Mouse (Mus musculus) G1E (cell line): ENCODE measurements at regions not wholly inside any gene's neighbourhood (a gene's known extent, or its start where the extent isn't known, plus 50 kb on each side); places are given as distances from the start of the nearest gene placed in this dataset.

ENCODE experiments used
- ATAC-seq: 2 replicates; pipeline ENCODE4 v1.8.0; 2016; ENCODE audit warnings: mild to moderate bottlenecking; ENCODE audit not compliant: insufficient number of reproducible peaks, poor library complexity, low FRiP score, severe bottlenecking; ENCODE audit errors: extremely low read depth
- DNase-seq: peaks from one replicate; pipeline ENCODE4 v3.0.0; 2012; ENCODE audit warnings: low spot score
- H3K27me3 ChIP-seq: 2 replicates; pipeline ENCODE4 v1.6.1; 2012; ENCODE audit warnings: mild to moderate bottlenecking, low read length, inconsistent platforms; ENCODE audit not compliant: insufficient read depth
- H3K36me3 ChIP-seq: replicated peaks from 2 replicates; pipeline ENCODE3; 2012; ENCODE audit warnings: mild to moderate bottlenecking, inconsistent platforms
- H3K4me1 ChIP-seq: 2 replicates; pipeline ENCODE4 v1.6.1; 2012; ENCODE audit warnings: low read depth, low read length, inconsistent platforms, mixed read lengths; ENCODE audit not compliant: insufficient read depth
- H3K4me3 ChIP-seq: 2 replicates; pipeline ENCODE4 v1.5.1; 2012; ENCODE audit warnings: low read depth, mild to moderate bottlenecking, inconsistent platforms, low read length, moderate library complexity, mixed read lengths
- H3K9me3 ChIP-seq: replicated peaks from 2 replicates; pipeline ENCODE4 v1.6.1; 2012; ENCODE audit warnings: inconsistent platforms
- CTCF ChIP-seq: IDR thresholded peaks from 2 replicates; pipeline ENCODE4 v1.5.1; 2012; ENCODE audit warnings: low read depth, low read length, inconsistent platforms, mixed read lengths
- GATA1 ChIP-seq: IDR thresholded peaks from 2 replicates; pipeline ENCODE4 v1.6.1; 2012; ENCODE audit warnings: borderline replicate concordance, low read length, inconsistent platforms, mixed read lengths
- GATA2 ChIP-seq: IDR thresholded peaks from 2 replicates; pipeline ENCODE4 v1.6.1; 2012; ENCODE audit warnings: low read depth, low read length, inconsistent platforms, borderline replicate concordance
- POLR2AphosphoS5 ChIP-seq: IDR thresholded peaks from 2 replicates; pipeline ENCODE4 v1.6.1; 2012; ENCODE audit warnings: low read depth, low read length, inconsistent platforms; ENCODE audit not compliant: insufficient replicate concordance
- TAL1 ChIP-seq: conservative IDR thresholded peaks from 2 replicates; pipeline ENCODE4 v1.6.1; 2012; ENCODE audit warnings: low read depth, low read length, inconsistent platforms, mixed read lengths

DNA sequence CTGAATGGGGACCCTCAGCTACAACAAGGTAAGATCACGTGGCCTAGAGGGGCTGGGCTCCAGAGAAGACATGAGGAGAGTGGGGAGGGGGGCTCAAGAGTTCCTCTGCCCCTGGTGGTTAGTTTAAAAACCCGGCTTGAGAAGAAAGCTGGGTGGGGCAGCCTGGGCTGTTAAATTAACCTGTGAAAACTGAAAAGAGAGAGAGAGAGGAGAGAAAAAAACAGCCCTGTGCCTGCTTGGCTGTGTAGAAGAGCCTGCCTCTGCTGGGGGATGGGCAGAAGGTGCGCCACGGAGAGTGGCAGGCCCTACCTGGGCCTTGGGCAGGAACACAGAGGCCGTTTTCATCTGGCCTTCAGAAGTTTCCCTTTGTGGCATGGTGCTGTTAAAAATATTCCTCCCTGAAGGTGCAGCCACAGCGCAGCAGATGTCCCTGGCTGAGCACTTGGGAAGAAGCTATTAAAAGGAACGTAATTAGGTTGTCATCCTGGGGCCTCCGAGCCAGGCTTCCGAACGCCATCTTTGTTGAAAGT lies 75.0 kb upstream of the Calm2 start:
- Histone ChIP-seq H3K9me3 (no peaks in the 10 kb centered on the region), H3K4me3 (no peak overlapping the region), H3K36me3 (no peaks in the 10 kb centered on the region), H3K27me3 (peaks cover 44% of the 10 kb centered on the region), H3K4me1 (peaks cover 16% of the 10 kb centered on the region)
- ATAC-seq (no peak), DNase-seq (no peak)
- TF ChIP-seq POLR2AphosphoS5 = no peak
- TF ChIP-seq GATA2 = no peak
- no peak for TF ChIP-seq CTCF
- no peak for TF ChIP-seq TAL1
- no peak for TF ChIP-seq GATA1

DNA sequence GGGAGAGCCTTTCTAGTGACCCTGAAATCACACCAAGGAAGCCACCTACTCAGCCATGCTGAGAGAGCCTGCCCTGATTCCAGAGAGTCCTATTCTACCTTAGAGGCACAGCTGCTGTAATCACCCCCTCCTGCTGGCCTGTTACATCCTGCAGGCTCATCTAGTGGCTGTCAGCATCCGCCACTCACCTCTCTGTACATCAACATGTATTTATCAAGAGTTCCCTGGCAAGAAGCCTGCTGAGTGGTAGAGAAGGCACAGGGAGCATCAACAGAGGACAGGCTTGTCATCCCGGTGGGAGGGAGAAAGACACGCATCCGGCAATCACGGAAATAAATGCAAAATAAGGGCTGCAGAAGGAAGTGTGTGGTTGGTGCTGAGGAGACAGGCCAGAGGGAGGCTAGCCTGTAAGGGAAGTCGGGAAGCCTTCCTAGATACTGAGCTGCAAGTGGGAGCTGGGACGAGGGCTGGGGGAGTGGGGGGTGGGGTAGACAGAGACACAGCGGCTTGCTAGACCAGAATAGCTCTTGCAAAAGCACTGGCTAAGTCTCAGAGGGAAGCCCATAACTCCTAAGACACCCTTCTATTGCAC lies 75.9 kb upstream of the Calm2 start:
- no peaks in the 10 kb centered on the region for H3K36me3 ChIP-seq

DNA sequence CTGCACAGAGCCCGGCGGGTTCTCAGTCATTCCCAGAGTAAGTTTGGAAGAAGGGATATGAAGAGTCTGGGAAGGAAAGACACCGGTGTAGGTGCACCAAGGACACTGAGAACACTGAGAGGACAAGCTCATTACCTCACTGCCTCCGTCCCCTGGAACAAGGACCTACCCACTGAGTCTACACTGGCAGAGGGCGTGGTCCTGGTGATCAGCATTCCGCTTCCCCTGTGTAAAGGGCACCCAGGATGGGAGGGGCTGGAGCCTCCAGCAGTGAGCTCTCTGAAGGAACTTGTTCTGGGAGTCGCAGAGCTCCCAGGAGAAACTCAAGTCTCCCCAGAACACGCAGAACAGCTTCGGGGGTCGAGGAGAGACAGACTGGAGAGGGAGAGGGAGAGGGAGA lies 76.9 kb upstream of the Calm2 start:
- H3K27me3 ChIP-seq = peaks cover 37% of the 10 kb centered on the region
- no peak overlapping the region for H3K4me3 ChIP-seq
- TF ChIP-seq CTCF (no peak), POLR2AphosphoS5 (no peak), GATA2 (no peak), TAL1 (no peak), GATA1 (no peak)
- DNase-seq (peak; percentile 27), ATAC-seq (peak; percentile 22; the same call in 1 of the 2 replicates)
- peaks cover 9% of the 10 kb centered on the region for H3K4me1 ChIP-seq
- no peaks in the 10 kb centered on the region for H3K9me3 ChIP-seq
- H3K36me3 ChIP-seq = no peaks in the 10 kb centered on the region

More for the DNA sequence above, 75.9 kb upstream of the Calm2 start:
- ATAC-seq (no peak), DNase-seq (no peak)
- Histone ChIP-seq H3K9me3 (no peaks in the 10 kb centered on the region), H3K27me3 (peaks cover 41% of the 10 kb centered on the region), H3K4me1 (peaks cover 9% of the 10 kb centered on the region), H3K4me3 (no peak overlapping the region)
- TF ChIP-seq GATA2 (no peak), POLR2AphosphoS5 (no peak), TAL1 (no peak), GATA1 (no peak), CTCF (no peak)

DNA sequence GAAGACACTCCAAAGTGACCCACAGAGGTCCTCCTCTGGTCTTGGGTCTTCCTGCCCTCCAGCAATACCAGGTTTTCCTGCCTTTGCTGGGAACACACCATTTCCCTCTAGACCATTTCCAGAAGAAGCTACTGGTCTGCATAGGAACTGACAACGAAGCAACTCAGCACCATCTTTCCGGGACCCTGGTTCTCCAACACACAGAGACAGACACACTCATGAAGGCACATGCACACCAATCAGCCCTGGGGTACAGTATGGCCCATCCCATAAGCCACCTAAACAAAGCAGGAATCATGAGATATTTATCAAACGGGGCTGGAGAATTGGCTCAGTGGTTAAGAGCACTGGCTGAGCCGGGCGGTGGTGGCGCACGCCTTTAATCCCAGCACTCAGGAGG lies 80.4 kb upstream of the Calm2 start:
- Histone ChIP-seq H3K4me1 (peaks cover 31% of the 10 kb centered on the region), H3K4me3 (no peak overlapping the region), H3K9me3 (no peaks in the 10 kb centered on the region), H3K27me3 (peaks cover 27% of the 10 kb centered on the region), H3K36me3 (no peaks in the 10 kb centered on the region)
- DNase-seq (no peak), ATAC-seq (no peak)
- TF ChIP-seq TAL1 = no peak
- no peak for TF ChIP-seq GATA2
- TF ChIP-seq GATA1 = no peak
- TF ChIP-seq CTCF = no peak
- no peak for TF ChIP-seq POLR2AphosphoS5

DNA sequence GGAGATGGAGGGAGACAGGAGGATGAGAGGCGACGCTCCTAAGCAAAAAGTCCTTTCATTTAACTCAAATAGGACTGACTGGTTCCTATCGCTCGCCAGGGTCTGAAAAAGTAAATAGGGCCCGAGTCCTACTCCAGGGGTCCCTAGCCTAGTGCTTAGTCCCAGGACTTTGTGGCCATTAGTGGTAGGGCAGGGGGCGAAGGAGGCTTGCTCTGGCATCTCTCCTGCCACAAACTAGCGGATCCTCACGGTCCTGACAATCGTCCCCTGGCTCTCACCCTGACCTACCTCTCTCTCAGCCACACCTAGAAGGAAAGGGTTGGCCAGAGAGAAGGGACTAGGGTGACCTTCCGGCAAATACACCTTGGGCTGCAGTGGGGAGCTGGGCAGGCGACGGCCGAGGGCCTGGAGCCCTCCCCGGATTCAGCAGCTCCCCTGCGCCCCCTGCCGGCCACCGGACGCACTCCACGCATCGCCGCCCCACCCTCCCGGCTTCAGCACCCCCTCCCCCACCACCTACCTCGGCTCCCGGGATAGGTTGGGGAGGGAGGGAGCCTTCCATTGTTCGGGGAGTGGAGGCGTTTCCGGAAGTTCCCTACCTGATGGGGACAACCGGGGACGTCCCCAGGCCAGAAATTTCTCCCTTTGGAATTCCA lies 83.6 kb upstream of the Calm2 start:
- no peaks in the 10 kb centered on the region for H3K9me3 ChIP-seq
- DNase-seq = peak; percentile 82
- TF ChIP-seq CTCF (peak; percentile 58), TAL1 (no peak)
- H3K36me3 ChIP-seq = no peaks in the 10 kb centered on the region
- peak; percentile 65; the same call in 1 of the 2 replicates for ATAC-seq
- H3K4me3 ChIP-seq = peak overlapping the region; percentile 51; the same call in 1 of the 2 replicates
- peaks cover 27% of the 10 kb centered on the region for H3K4me1 ChIP-seq
- peaks cover 17% of the 10 kb centered on the region for H3K27me3 ChIP-seq

DNA sequence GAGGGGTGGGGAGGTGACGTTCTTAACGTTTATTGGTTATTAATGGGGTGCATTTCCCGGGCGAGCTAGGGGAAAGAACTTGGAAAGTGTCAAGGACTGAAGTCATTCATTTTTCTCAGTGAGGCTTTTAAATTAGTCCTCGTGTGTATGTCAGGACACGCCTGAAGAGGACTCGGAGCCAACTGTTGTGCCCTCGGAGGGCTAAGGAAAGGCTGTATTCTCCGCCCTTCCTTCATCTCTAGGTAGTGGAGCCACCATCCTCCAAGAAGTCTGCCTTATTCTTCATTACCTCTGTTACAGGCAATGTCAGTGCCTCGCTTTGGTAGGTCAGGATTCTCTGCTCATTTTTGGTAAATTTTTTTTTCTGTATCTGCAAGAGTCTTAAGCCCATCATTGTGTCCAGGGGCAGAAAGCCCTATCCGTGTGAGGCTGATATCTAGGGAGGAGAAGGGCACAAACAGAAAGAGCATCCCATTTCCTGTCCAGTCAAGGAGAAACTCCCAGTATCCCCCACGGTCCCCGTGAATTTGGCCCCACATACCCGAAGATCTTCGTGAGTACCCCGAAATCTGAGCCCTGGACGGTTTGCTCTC lies 84.2 kb upstream of the Calm2 start:
- H3K4me1 ChIP-seq = peaks cover 27% of the 10 kb centered on the region
- TF ChIP-seq CTCF = no peak
- TF ChIP-seq GATA2 = no peak
- no peak for TF ChIP-seq POLR2AphosphoS5
- TF ChIP-seq TAL1 = no peak
- DNase-seq (no peak), ATAC-seq (no peak)
- no peaks in the 10 kb centered on the region for H3K9me3 ChIP-seq
- no peaks in the 10 kb centered on the region for H3K36me3 ChIP-seq
- no peak overlapping the region; the same call in 1 of the 2 replicates for H3K4me3 ChIP-seq
- peaks cover 17% of the 10 kb centered on the region for H3K27me3 ChIP-seq
